Mouse (Mus musculus) heart, adult 9 months (tissue): ENCODE measurements around the gene Cc2d2a.

Experiments used
- DNase-seq, 2 experiments: peaks; one replicate each; pipeline ENCODE4 v3.0.0; 2022; ENCODE audit warnings: low spot score in 2 of 2

Cc2d2a gene

GRCm38 (mm10) chr5:43661997-43662961 is at the start of gene Cc2d2a:
Gene Cc2d2a, plus strand, starts transcription at chr5:43662346.
- DNase-seq: peak; percentile 51 to 54

- no peak for DNase-seq
Measured at GRCm38 (mm10) chr5:43621575-43622299, 40.4 kb upstream of the Cc2d2a start.

- no peak for DNase-seq
Measured at GRCm38 (mm10) chr5:43625407-43625806, 36.7 kb upstream of the Cc2d2a start.

- no peak for DNase-seq
Measured at GRCm38 (mm10) chr5:43634071-43634601, 28.0 kb upstream of the Cc2d2a start.

- DNase-seq: peak in 1 of 2 experiments; percentile 24
Measured at GRCm38 (mm10) chr5:43634602-43635081, 27.5 kb upstream of the Cc2d2a start.

GRCm38 (mm10) chr5:43645020-43645419 is 17.1 kb upstream of the Cc2d2a start:
- no peak for DNase-seq

GRCm38 (mm10) chr5:43647098-43647774 is 14.9 kb upstream of the Cc2d2a start:
- DNase-seq: no peak

GRCm38 (mm10) chr5:43661498-43661897 is 648 bp upstream of the Cc2d2a start:
- no peak for DNase-seq

GRCm38 (mm10) chr5:43663531-43663930 is 1.4 kb downstream of the Cc2d2a start:
- no peak for DNase-seq

GRCm38 (mm10) chr5:43665144-43665543 is 3.0 kb downstream of the Cc2d2a start:
- peak; percentile 24 to 51 for DNase-seq

- DNase-seq: no peak
Measured at GRCm38 (mm10) chr5:43669118-43669645, 7.0 kb downstream of the Cc2d2a start.

GRCm38 (mm10) chr5:43672177-43672911 is 10.2 kb downstream of the Cc2d2a start:
- DNase-seq: peak; percentile 67 to 77

- DNase-seq: no peak
Measured at GRCm38 (mm10) chr5:43673083-43673482, 10.9 kb downstream of the Cc2d2a start.

- DNase-seq: no peak
Measured at GRCm38 (mm10) chr5:43685466-43685865, 23.3 kb downstream of the Cc2d2a start.

GRCm38 (mm10) chr5:43692489-43692888 is 30.3 kb downstream of the Cc2d2a start:
- no peak for DNase-seq

- no peak for DNase-seq
Measured at GRCm38 (mm10) chr5:43697133-43697532, 35.0 kb downstream of the Cc2d2a start.

- DNase-seq: no peak
Measured at GRCm38 (mm10) chr5:43699240-43699639, 37.1 kb downstream of the Cc2d2a start.

- DNase-seq: no peak
Measured at GRCm38 (mm10) chr5:43721538-43722451, 59.6 kb downstream of the Cc2d2a start.

GRCm38 (mm10) chr5:43722452-43722783 is 60.3 kb downstream of the Cc2d2a start:
- DNase-seq: no peak

GRCm38 (mm10) chr5:43723830-43724229 is 61.7 kb downstream of the Cc2d2a start:
- DNase-seq: no peak
